Mouse (Mus musculus): Measurements from ENCODE around the gene Ccdc73.
"Not testable (repeated sequence)": the region's sequence is repeated elsewhere in the genome, so short reads cannot be mapped to it uniquely, and the experiment has no call there.

Ccdc73 gene

GRCm38 (mm10) chr2:104867282-104867855 is at the start of gene Ccdc73:
Gene Ccdc73 (plus strand): TSS chr2:104867805.
- DNase-seq: no peak

DNA sequence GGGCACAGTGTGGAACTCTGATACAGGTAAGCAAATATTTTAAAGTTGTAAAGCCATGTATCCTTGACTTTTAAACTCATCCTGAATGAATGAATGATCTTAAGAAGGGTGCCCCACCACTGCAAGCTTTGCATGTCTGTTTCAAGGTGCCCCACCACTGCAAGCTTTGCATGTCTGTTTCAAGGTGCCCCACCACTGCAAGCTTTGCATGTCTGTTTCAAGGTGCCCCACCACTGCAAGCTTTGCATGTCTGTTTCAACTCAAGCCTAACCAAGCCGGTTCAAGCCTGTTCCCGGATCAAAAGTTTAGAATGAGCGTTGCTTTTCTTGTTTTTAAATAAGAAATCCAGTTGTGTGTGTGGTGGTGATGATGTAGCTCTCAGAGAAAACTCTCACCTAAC is 48.8 kb upstream of the Ccdc73 start:
- not testable (repeated sequence) for DNase-seq

DNA sequence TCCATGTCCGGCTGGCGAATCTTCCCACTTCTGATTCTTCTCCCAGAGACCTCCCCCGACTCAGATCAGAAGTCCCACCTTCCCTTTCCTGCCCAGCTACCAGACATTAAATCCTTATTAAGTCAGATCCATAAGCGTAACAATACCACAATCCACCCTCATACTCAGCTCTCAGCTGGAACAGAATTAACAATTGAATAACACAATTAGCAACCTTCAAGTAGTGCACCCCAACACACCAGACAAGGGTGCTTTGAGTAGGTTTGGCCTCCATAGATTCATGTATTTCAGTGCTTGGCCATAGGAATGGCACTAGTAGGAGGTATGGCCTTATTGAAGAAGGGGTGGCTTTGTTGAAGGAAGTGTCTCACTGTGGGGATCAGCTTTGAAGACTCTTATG is 41.4 kb upstream of the Ccdc73 start:
- DNase-seq: no peak

DNA sequence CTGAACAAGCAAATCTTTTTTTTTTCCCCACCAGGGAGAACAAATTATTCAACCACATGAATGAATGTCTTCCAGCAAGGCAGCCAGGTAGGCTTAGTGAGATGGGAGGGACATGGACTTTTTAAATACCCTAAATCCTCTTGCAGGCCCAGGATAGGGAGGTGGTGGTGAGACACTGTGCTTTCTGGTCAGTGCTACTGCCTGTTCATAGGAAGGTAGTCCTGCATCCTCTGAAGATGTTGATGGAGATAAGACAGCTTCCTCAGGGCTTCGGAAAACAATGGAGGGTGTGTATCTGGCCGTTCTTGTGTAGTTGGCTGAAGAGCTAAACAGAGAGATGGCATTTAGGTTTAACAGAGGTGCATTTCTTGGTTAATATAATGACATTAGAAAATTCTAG is 35.1 kb upstream of the Ccdc73 start:
- no peak for DNase-seq

- DNase-seq: no peak
These were observed 26.6 kb upstream of the Ccdc73 start for GRCm38 (mm10) chr2:104840974-104841373.

- no peak for DNase-seq
These were observed 25.9 kb upstream of the Ccdc73 start for GRCm38 (mm10) chr2:104841736-104842135.

DNA sequence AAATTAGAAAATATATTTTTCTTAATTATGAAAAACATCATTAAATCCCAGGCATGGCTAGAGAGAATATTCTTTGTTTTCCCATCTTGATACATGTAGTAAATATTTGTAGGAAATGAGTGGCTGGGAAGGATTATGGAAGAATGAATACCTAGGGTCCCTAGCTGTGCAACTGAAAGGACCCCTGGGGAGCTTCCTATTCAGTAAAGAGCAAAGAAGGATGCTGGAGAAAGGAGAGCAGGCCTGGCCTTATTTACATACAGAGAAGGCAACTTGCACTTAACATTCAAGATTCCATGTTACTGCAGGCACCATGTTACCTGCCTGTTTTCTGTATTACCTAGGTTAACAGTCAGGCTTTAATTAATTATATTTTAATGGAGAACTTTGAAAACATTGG is 25.0 kb upstream of the Ccdc73 start:
- no peak for DNase-seq

- DNase-seq: no peak
These were observed 20.8 kb upstream of the Ccdc73 start for GRCm38 (mm10) chr2:104846638-104847414.

DNA sequence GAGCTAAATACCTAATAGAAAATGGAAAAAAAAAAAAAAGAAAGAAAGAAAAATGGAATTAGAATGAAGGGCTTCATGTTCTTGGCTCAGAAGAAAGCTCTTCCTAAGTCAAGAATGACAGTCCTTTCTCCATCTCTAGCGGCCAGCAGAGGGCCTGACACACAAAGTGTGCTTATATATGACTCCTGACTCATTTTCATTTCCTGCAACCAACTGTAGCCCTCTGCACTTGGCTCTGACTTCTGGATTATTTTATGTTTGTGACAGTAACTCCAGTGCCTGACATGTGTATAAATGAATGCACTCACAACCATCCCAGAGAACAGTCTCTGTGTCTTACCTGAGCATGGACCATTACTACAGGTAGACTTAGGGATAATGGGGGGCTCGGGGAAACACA is 20.0 kb upstream of the Ccdc73 start:
- peak in 1 of 2 experiments; percentile 42 for DNase-seq

DNA sequence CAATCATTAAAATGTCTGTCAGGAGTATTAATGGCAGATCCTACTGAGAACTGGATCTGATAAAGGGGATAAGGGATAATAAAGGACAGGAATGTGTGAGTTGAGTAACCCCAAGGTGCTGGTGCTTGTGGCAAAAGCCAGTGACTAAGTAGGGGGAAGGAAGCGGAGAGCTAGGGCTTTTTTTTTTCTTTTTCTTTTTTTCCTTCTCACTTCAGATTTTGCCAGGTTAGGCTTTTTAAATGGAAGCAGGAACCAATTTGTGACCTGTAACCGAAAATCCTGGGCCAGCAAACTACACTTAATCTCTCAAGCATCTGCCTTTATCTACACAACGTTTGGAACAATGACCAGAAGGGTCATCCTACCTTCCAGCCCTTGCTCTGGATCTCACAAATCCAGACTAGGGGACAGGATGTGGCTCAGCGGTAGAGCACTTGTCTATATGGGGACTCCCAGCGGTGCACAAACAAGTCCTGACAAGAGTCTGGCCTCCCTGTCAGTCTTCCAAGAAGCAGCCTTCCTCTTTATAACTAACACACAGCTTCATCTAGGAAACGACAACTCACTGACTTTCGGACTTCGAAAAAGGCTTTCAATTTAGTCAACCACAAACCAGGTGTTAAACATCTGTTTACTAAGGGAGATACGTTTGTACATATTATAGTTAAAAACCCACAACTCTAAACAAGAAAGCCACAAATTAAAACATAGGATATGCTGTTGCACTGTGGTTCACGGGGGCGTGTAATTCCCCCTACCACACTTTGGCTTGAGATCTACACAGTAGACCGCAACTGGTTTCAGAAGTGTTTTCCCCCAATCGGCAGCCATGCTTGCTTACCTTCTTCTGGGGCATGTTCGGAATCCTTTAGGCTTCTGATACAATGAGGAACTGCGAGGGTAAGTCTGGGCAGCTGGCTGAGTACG is 19.1 kb upstream of the Ccdc73 start:
- peak in 1 of 2 experiments; percentile 10 for DNase-seq

- DNase-seq: peak; percentile 81 to 84
These were observed 18.2 kb upstream of the Ccdc73 start, which contains the start of gene Prrg4 for GRCm38 (mm10) chr2:104849276-104849990. Gene Prrg4 (minus strand): TSS chr2:104849876.

DNA sequence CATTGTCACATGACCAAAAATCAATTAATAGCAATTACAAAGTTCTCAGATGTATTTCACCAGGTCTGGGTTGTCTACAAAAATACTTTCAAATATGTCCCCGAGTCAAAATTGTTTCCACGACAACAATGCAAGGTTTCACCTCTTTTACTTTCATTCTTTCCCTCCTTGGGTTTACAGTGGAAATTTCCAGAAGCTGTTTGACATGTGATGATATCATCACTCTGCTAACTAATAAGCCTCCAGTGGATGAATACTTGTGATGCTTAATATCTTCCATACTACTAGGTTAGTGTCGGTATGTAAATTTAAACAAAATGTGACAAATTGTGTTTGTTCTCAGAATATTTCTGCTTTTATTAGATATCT is 17.6 kb upstream of the Ccdc73 start:
- DNase-seq: no peak

DNA sequence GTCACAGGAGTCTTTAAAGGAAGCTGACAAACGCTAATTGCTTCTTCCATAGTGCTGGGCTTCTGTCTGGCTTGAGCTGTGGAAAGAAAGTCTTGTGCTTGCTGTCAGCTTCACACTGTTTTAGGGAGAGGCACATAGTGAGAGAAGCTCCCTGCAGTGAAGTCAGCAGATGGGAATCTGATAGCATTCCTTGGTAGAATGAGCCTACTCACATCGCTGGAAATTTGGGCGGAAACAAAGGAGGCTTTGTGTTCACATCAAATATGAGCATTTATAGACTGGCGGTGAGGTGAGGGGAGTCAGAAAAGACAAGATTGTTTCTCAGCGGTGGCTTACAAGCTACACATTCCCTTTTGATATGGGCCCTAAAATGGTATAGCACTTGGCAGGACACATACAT is 15.9 kb upstream of the Ccdc73 start:
- no peak for DNase-seq

DNA sequence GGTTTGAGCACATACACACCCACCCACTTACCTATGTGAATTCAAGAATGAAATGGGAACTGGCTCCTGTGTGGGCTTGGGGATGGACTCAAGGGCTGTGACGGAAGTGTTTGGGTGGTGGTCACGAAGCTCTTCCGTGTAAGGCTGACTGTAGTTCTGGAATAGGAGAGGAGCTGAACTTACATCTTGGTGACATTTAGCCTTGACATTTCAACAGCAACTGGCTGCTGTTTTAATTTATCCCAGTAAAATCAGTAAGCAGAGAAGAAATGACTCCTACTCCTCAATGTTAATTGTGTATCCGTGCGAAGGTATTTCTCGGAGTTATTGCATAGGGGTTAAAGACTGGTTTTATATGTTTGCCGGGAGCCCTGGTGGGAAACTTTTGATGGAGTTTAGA is 15.1 kb upstream of the Ccdc73 start:
- no peak for DNase-seq

GRCm38 (mm10) chr2:104854836-104855235 is 12.8 kb upstream of the Ccdc73 start:
- DNase-seq: no peak

GRCm38 (mm10) chr2:104855732-104856131 is 11.9 kb upstream of the Ccdc73 start:
- no peak for DNase-seq

DNA sequence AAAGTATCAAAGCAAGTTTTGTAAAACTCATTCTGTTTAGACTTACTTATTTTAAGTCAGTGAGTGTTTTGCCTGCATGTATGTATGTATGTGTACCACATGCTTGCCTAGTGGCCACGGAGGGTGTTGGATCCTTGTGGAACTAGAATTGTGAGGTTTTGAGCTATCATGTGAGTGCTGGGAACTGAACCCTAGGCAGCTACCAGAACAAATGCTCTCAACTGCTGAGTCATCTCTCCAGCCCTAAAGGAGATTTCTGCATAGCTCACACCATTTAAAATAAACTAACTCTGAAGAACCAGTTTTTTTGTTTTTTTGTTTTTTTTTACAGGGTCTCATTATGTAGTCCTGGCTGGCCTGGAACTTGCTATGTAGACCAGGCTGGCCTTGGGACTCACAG is 11.4 kb upstream of the Ccdc73 start:
- no peak for DNase-seq

- not testable (repeated sequence) for DNase-seq
These were observed 9.5 kb upstream of the Ccdc73 start for GRCm38 (mm10) chr2:104858083-104858482.

DNA sequence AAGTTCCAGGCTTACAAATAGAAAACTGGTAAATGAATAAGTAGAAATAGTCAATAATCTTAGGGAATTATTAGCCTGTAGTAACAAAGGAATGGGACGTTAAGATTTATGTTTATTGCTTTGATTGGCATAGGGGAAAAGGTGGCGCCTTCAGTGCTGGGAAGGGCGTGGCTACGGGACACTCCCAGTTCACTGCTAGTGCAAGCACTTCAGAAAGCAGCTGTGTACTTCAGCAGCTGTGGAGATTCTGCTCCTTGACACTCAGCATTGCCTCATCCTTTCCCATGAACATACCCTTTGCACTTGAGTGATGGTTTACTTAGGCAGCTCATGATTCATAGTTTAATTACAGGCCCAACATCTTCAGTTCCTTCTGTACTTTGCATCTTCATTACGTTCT is 8.5 kb upstream of the Ccdc73 start:
- peak in 1 of 2 experiments; percentile 30 for DNase-seq

DNA sequence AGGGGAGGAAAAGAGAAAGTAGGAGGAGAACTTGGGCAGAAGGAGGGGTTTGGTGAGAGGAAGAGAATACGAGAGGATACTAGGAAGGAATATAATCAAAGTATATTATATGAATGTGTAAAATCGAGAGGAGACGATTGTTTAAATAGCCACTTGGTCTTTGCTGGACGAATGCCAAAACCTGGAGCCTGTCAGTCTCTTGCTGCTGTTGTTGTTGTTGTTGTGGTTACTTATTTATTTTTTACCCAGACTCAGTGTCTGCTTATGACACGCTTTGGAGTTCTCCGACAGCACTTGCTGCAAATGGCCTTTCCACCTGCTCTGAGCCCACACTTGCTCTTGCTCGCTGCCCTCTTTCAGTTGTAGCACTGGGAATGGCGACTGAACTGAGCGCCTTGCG is 7.2 kb upstream of the Ccdc73 start:
- DNase-seq: peak; percentile 40 to 43

DNA sequence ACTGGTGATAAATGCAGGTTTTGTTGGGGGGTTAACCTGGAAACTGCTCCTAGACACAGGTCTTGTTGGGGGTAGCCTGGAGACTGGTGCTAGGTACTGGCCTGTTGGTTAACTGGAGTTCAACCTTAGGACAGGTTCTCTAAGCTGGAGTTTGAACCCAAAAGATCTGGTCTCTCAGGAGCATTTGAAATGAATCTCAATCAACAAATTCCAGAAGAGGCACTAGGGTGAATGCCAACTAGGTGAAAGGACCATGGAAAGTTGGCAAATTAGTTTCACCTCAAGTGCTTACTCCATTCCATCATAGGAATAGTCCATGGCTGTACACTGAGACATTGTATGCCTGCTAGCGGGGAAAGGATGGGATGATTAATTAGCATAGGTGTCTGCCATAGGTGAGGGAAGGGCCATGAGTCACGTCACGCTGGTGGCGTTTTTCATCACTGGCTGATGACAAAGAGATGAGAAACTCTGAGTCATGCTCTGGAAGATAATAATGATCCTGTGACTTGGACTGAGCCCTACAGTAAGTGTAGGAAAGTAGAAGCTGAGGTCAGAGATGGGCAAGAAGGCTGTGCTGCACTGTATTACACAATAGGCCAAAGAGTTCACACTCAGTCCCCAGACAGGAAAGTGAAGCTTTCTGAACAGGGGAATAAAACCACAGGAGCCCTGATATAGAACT is 3.3 kb upstream of the Ccdc73 start:
- DNase-seq: peak; percentile 74 to 87

DNA sequence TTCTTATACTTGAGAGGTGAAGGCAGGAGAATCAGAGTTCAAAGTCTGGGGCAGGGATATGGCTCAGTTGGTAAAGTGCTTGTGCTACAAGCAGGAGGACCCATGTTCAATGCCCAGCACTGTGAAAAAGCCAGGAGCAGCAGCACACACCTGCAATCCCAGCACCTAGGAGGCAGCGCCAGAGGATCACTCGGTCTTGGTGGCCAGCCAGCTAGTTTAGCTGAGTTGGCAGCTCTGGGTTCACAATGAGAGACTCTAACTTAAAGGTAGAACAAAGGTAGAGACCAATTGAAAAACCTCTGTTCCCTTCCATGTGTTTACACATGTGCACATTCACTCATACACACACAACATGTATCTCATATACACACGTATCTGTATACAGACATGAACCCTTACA is 1.5 kb downstream of the Ccdc73 start:
- peak; percentile 61 to 75 for DNase-seq

Data from kidney, adult 8-10 months (tissue).